Mouse (Mus musculus): Measurements from ENCODE around the gene Nxpe4. TPM values are rescaled to one million over a fixed set of nuclear protein-coding genes. Genes with fewer than 3 reads are reported as not detected.

The Nxpe4 gene
- polyA plus RNA-seq, 1 experiment from 2014 or later, result 8.5 TPM

DNA sequence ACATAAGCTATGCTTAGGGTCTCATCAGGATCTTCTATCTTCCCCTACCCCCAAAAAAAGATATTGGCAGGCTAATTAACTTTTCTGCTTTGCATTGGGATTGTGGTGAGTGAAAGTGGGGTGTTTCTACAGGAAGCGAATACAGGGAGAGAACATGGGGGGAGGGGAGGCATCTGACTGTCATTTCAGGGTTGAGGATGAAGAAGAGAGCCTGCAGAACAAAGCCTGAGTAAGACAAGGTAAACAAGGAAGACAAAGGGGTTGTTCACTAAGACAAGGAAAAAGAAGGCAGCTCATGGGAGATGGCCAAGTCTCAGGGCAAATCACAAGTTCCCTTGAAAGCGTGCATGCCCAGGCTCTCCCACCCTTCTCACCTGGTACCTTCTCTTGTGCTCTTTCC is 256.6 kb downstream of the Nxpe4 start:
- H3K27ac ChIP-seq (replicated peaks), result no peak overlapping the region
- H3K9ac ChIP-seq (replicated peaks), result no peak overlapping the region
- 80% methylated on average over 2 of the region's 2 CpGs for WGBS
- H3K27me3 ChIP-seq (replicated peaks), result no peaks in the 10 kb centered on the region
- no peak for ATAC-seq (ENCODE audit: low FRiP score)
- no peaks in the 10 kb centered on the region for H3K4me1 ChIP-seq
- H3K9me3 ChIP-seq (replicated peaks), result no peaks in the 10 kb centered on the region
- H3K4me2 ChIP-seq, result no peak overlapping the region
- no peaks in the 10 kb centered on the region for H3K36me3 ChIP-seq
- no peak overlapping the region for H3K4me3 ChIP-seq (replicated peaks)

DNA sequence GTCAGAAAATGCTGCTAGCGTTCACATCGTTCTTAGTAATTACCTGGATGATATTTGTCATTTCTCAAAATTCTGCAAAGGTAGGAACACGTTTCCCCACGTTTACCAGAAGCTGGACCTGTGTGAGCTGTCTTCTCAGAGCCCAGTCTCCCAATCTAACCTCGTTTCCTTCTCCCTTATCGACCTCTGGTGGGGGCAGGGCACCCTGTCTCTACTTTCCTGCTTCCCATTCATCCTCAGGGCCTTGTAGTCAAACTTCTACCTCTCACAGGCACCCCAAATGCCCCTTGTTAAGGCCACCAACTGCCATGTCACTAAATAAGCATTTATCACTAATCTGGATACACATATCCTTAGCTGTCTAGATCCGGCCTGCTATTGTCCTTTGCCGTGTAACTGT is 257.0 kb downstream of the Nxpe4 start:
- Histone ChIP-seq H3K36me3 (no peaks in the 10 kb centered on the region), H3K4me2 (no peak overlapping the region), H3K4me1 (no peaks in the 10 kb centered on the region), H3K4me3 (replicated peaks) (no peak overlapping the region), H3K9ac (replicated peaks) (no peak overlapping the region), H3K9me3 (replicated peaks) (no peaks in the 10 kb centered on the region), H3K27me3 (replicated peaks) (no peaks in the 10 kb centered on the region), H3K27ac (replicated peaks) (no peak overlapping the region)
- no peak for ATAC-seq (ENCODE audit: low FRiP score)
- 82% methylated on average over 8 of the region's 8 CpGs for WGBS

DNA sequence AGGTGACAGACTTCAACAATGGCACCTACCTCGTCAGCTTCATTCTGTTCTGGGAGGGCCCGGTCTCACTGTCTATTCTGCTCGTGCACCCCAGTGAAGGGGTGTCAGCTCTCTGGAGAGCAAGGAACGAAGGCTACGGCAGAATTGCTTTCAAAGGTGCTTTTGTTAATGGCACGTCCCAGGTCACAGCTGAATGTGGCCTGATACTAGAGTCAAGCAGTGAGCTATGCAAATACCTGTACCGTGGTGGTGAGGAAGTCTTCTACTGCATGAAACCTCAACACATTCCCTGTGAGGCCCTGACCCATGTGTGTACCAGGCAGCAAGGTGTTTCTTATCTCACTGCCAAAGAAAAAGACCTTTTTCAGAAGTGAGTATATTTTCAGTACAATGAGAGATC is 258.6 kb downstream of the Nxpe4 start:
- no peaks in the 10 kb centered on the region for H3K27me3 ChIP-seq (replicated peaks)
- no peak overlapping the region for H3K9ac ChIP-seq (replicated peaks)
- no peaks in the 10 kb centered on the region for H3K9me3 ChIP-seq (replicated peaks)
- H3K27ac ChIP-seq (replicated peaks), result no peak overlapping the region
- WGBS, result 86% methylated on average over 7 of the region's 7 CpGs
- no peaks in the 10 kb centered on the region for H3K36me3 ChIP-seq
- no peak overlapping the region for H3K4me2 ChIP-seq
- H3K4me1 ChIP-seq, result no peaks in the 10 kb centered on the region
- H3K4me3 ChIP-seq (replicated peaks), result no peak overlapping the region
- ATAC-seq (ENCODE audit: low FRiP score), result no peak

DNA sequence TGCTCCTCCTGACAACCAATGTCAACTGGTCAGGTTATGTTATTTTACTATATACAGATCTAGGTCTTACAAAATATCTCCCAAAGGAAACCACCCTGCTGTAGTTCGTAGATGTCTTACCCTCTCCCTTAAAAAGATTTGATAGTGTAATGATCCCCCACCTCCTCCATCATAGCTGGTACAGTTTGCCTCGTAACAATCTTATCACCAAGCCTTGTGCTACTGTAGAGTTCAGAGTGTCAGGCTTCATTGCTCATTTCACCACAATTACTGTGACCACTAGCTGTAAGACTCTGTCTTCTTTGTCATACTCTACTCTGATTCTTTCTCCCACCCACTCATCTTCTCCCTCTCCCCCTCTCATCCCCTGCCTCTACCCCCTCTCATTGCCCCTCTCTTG is 259.2 kb downstream of the Nxpe4 start:
- Histone ChIP-seq H3K9ac (replicated peaks) (no peak overlapping the region), H3K27ac (replicated peaks) (no peak overlapping the region), H3K4me2 (no peak overlapping the region), H3K27me3 (replicated peaks) (no peaks in the 10 kb centered on the region), H3K4me1 (no peaks in the 10 kb centered on the region), H3K9me3 (replicated peaks) (no peaks in the 10 kb centered on the region), H3K4me3 (replicated peaks) (no peak overlapping the region), H3K36me3 (no peaks in the 10 kb centered on the region)
- no peak for ATAC-seq (ENCODE audit: low FRiP score)
- 84% methylated on average over 2 of the region's 2 CpGs for WGBS

DNA sequence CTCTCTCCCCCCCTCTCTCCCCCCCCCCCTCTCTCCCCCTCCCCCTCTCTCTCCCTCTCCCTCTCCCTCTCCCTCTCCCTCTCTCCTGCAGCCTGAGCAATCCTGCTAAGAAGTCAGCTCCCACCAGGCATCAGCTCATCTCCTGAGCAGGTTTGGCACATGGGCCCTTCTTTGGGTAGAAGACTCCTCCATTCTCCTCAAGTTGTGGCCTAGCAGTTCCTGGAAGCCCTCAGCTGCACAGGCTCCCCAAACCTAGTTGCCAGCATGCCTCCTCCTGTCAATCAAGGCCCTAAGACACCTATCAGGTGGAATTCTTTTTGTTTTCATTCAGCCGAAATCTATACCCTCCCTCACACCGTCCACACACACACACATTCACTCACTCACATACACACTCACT is 259.7 kb downstream of the Nxpe4 start:
- no peak for ATAC-seq (ENCODE audit: low FRiP score)
- Histone ChIP-seq H3K9me3 (replicated peaks) (no peaks in the 10 kb centered on the region), H3K4me1 (no peaks in the 10 kb centered on the region), H3K4me2 (no peak overlapping the region), H3K4me3 (replicated peaks) (no peak overlapping the region), H3K27me3 (replicated peaks) (no peaks in the 10 kb centered on the region), H3K36me3 (no peaks in the 10 kb centered on the region), H3K9ac (replicated peaks) (no peak overlapping the region), H3K27ac (replicated peaks) (no peak overlapping the region)
- WGBS, result 85% methylated on average over 2 of the region's 2 CpGs

DNA sequence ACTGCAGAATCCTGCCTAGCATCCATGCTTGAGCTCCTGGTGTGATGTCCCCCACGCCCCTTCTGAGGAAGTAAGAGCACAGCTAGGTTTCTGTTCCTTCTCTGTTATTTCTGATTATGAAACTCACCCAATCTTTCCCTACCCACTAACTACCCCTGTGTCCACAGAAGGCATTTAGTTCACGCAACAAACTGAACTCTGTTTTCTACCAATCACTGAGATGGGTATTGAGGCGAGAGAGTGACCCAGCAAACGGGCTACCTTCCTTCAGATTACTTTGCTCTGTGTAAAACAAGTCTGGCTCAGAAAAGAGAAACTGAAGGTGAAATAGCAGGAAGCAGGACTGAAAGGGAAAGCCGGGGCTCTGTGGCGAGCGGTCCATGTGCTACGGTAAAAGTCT is 260.6 kb downstream of the Nxpe4 start:
- H3K27me3 ChIP-seq (replicated peaks), result no peaks in the 10 kb centered on the region
- H3K4me3 ChIP-seq (replicated peaks), result no peak overlapping the region
- H3K9me3 ChIP-seq (replicated peaks), result no peaks in the 10 kb centered on the region
- no peaks in the 10 kb centered on the region for H3K36me3 ChIP-seq
- H3K4me2 ChIP-seq, result no peak overlapping the region
- H3K4me1 ChIP-seq, result no peaks in the 10 kb centered on the region
- 87% methylated on average over 8 of the region's 8 CpGs for WGBS
- H3K9ac ChIP-seq (replicated peaks), result no peak overlapping the region
- no peak overlapping the region for H3K27ac ChIP-seq (replicated peaks)
- no peak for ATAC-seq (ENCODE audit: low FRiP score)

DNA sequence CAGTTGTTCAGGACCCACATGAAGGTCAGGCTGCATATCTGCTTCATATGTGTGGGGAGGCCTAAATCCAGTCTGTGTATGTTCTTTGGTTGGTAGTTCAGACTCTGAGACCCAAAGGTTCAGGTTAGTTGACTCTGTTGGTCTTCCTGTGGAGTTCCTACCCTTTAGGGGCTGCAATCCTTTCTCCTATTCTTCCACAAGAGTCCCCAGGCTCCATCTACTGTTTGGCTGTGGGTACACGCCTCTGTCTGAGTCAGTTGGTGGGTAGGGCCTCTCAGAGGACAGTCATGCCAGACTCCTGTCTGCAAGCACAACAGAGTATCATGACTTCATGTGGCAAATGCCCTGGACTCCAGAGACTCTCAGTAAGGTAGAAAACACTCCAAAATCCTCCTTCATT is 261.4 kb downstream of the Nxpe4 start:
- no peak for ATAC-seq (ENCODE audit: low FRiP score)
- no peaks in the 10 kb centered on the region for H3K9me3 ChIP-seq (replicated peaks)
- 50% methylated on average over 1 of the region's 1 CpGs for whole genome bisulfite sequencing
- no peak overlapping the region for H3K4me2 ChIP-seq
- H3K4me1 ChIP-seq, result no peaks in the 10 kb centered on the region
- H3K9ac ChIP-seq (replicated peaks), result no peak overlapping the region
- no peak overlapping the region for H3K4me3 ChIP-seq (replicated peaks)
- no peaks in the 10 kb centered on the region for H3K27me3 ChIP-seq (replicated peaks)
- H3K36me3 ChIP-seq, result no peaks in the 10 kb centered on the region
- no peak overlapping the region for H3K27ac ChIP-seq (replicated peaks)

DNA sequence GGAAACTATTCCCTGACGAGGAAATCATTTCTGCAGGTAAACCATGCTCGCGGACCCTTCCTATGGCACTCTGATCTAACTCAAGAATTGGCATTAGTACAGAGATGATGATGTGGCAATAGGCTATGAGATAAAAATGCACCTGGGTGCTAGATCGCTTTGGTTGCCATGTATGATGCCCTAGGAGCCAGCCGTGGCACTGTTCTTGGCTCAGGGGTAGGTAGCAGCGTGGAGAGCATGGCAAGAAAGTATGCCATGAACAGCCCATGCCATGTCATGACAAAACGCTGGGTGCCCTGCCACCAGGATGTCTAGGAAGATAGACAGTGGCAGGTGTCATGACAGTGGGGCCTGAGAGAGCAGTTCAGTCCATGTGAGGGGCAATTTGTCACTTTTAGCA is 265.4 kb downstream of the Nxpe4 start:
- no peak overlapping the region for H3K4me2 ChIP-seq
- no peaks in the 10 kb centered on the region for H3K9me3 ChIP-seq (replicated peaks)
- WGBS, result 92% methylated on average over 7 of the region's 7 CpGs
- no peaks in the 10 kb centered on the region for H3K27me3 ChIP-seq (replicated peaks)
- H3K27ac ChIP-seq (replicated peaks), result no peak overlapping the region
- no peaks in the 10 kb centered on the region for H3K4me1 ChIP-seq
- no peak for ATAC-seq (ENCODE audit: low FRiP score)
- H3K4me3 ChIP-seq (replicated peaks), result no peak overlapping the region
- no peaks in the 10 kb centered on the region for H3K36me3 ChIP-seq
- no peak overlapping the region for H3K9ac ChIP-seq (replicated peaks)

DNA sequence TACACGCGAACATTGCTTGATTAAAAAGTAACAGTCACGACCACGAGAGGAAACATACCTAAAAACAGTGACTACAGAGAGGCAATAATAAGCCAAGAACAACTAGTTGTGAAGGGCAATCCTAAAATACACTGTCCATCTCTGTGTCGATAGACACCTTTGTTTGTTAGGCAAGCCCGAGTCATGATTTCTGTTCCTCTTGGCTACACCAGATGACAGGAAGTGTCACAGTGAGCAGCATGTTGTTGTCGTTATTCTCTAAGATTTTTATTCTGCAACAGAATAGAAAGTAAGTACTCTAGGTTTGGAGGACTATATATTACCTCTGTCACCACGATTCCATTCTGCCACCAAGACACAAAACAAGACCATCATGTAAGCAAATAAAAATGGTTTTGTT is 270.6 kb downstream of the Nxpe4 start:
- no peaks in the 10 kb centered on the region for H3K9me3 ChIP-seq (replicated peaks)
- no peak overlapping the region for H3K4me2 ChIP-seq
- no peaks in the 10 kb centered on the region for H3K36me3 ChIP-seq
- no peaks in the 10 kb centered on the region for H3K27me3 ChIP-seq (replicated peaks)
- H3K27ac ChIP-seq (replicated peaks), result no peak overlapping the region
- no peaks in the 10 kb centered on the region for H3K4me1 ChIP-seq
- ATAC-seq (ENCODE audit: low FRiP score), result no peak
- 87% methylated on average over 8 of the region's 8 CpGs for WGBS
- H3K4me3 ChIP-seq (replicated peaks), result no peak overlapping the region
- H3K9ac ChIP-seq (replicated peaks), result no peak overlapping the region

DNA sequence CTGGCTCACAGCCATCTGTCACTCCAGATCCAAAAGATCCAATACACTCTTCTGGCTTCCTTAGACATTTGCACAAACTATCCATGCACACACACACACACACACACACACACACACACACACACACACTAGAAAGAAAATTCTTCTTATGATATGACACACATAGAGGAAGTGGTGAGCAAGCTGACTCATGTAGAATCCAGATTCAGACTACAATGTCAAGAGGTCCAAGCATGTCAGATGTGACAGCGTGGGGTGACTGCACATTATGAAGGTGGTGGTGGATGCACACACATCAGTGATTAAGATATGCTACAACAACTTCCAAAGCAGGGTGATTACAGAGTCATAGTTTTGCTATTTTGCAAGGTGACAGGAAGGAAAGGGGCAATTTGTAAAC is 282.1 kb downstream of the Nxpe4 start:
- 95% methylated on average over 1 of the region's 1 CpGs for WGBS
- Histone ChIP-seq H3K9ac (replicated peaks) (no peak overlapping the region), H3K4me3 (replicated peaks) (no peak overlapping the region), H3K4me1 (no peaks in the 10 kb centered on the region), H3K4me2 (no peak overlapping the region), H3K36me3 (no peaks in the 10 kb centered on the region), H3K27ac (replicated peaks) (no peak overlapping the region), H3K9me3 (replicated peaks) (no peaks in the 10 kb centered on the region), H3K27me3 (replicated peaks) (no peaks in the 10 kb centered on the region)
- ATAC-seq (ENCODE audit: low FRiP score), result no peak

DNA sequence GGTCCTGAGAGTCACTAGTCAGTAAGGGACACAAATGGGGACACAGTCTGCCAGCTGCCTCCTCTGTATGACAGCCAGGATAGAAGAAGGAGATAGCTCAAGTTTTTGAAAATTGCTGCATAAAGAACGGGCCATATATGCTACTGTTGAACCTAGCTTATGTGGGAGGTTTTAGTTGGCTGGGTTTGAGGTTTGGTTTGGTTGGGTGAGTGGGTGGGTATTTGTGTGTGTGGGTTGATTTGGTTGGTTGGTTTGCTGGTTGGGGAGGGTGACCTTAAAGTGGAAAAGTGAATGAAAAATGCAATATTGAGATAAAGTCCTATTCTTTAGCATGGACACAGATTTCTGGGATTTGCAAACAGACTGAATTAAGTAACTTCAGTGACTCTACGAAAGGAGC is 283.0 kb downstream of the Nxpe4 start:
- Histone ChIP-seq H3K4me3 (replicated peaks) (no peak overlapping the region), H3K27me3 (replicated peaks) (no peaks in the 10 kb centered on the region), H3K36me3 (no peaks in the 10 kb centered on the region), H3K9ac (replicated peaks) (no peak overlapping the region), H3K9me3 (replicated peaks) (no peaks in the 10 kb centered on the region), H3K4me2 (no peak overlapping the region), H3K27ac (replicated peaks) (no peak overlapping the region), H3K4me1 (no peaks in the 10 kb centered on the region)
- no peak for ATAC-seq (ENCODE audit: low FRiP score)
- WGBS, result 83% methylated on average over 2 of the region's 2 CpGs

DNA sequence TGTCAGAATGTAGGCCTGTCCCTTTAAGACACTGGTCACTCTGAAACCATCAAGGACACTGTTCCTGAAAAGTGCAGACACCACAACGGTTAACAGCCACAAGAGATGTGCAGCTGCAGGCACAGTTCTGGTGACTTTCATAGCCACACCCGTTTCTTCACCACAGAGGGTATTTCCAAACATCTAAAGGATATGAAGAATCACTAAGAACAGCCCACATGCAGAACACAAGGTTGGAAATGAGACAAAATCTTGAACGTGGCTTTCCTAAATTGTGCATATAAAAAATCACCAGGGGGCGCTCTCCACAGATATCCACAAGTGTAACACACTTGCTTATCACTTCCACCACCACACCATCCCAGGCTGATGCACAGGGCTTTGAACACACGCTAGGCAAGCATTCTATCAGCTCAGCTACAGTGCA is 286.0 kb downstream of the Nxpe4 start:
- Histone ChIP-seq H3K4me1 (peaks cover 5% of the 10 kb centered on the region; the same call in 1 of the 2 replicates), H3K4me2 (no peak overlapping the region), H3K27me3 (replicated peaks) (no peaks in the 10 kb centered on the region), H3K9ac (replicated peaks) (no peak overlapping the region), H3K27ac (replicated peaks) (no peak overlapping the region), H3K36me3 (no peaks in the 10 kb centered on the region), H3K4me3 (replicated peaks) (no peak overlapping the region), H3K9me3 (replicated peaks) (no peaks in the 10 kb centered on the region)
- WGBS, result 48% methylated on average over 5 of the region's 5 CpGs
- no peak for ATAC-seq (ENCODE audit: low FRiP score)
